Mouse (Mus musculus): ENCODE results near the gene Faf1. TPM values are rescaled to one million over a fixed set of nuclear protein-coding genes. Genes with fewer than 3 reads are reported as not detected.
"Not testable (repeated sequence)": the region's sequence is repeated elsewhere in the genome, so short reads cannot be mapped to it uniquely, and the experiment has no call there.

Gene Faf1
- polyA plus RNA-seq, 1 experiment = 58.8 TPM

GRCm38 (mm10) chr4:109683561-109683960 is 7.2 kb downstream of the Faf1 start:
- Histone ChIP-seq H3K4me3 (ENCODE audit: insufficient read depth, low read length) (no peak overlapping the region), H3K4me1 (ENCODE audit: control insufficient read depth, insufficient read depth, low read length) (0 out of 2 replicates have a peak, but pooled peaks cover 3% of the 10 kb centered on the region), H3K27ac (ENCODE audit: insufficient read depth, low read length) (no peak overlapping the region)
- no peak for TF ChIP-seq CTCF (IDR thresholded peaks at IDR 0.05; ENCODE audit: borderline replicate concordance, insufficient read depth, low read length)
- TF ChIP-seq POLR2A (IDR thresholded peaks at IDR 0.05; ENCODE audit: low read depth, low read length) = no peak

GRCm38 (mm10) chr4:109692674-109693073 is 16.3 kb downstream of the Faf1 start:
- 0 out of 2 replicates have a peak, but pooled peaks cover 3% of the 10 kb centered on the region for H3K4me1 ChIP-seq (ENCODE audit: control insufficient read depth, insufficient read depth, low read length)
- H3K4me3 ChIP-seq (ENCODE audit: insufficient read depth, low read length) = no peak overlapping the region
- TF ChIP-seq POLR2A (IDR thresholded peaks at IDR 0.05; ENCODE audit: low read depth, low read length) (no peak), CTCF (IDR thresholded peaks at IDR 0.05; ENCODE audit: borderline replicate concordance, insufficient read depth, low read length) (no peak)
- no peak overlapping the region for H3K27ac ChIP-seq (ENCODE audit: insufficient read depth, low read length)

GRCm38 (mm10) chr4:109700727-109701126 is 24.3 kb downstream of the Faf1 start:
- H3K4me1 ChIP-seq (ENCODE audit: control insufficient read depth, insufficient read depth, low read length); H3K4me3 ChIP-seq (ENCODE audit: insufficient read depth, low read length); H3K27ac ChIP-seq (ENCODE audit: insufficient read depth, low read length): not testable (repeated sequence)

- TF ChIP-seq POLR2A (IDR thresholded peaks at IDR 0.05; ENCODE audit: low read depth, low read length) (no peak), CTCF (IDR thresholded peaks at IDR 0.05; ENCODE audit: borderline replicate concordance, insufficient read depth, low read length) (no peak)
- H3K4me1 ChIP-seq (ENCODE audit: control insufficient read depth, insufficient read depth, low read length) = peaks cover 3% of the 10 kb centered on the region; the same call in 1 of the 2 replicates
- no peak overlapping the region for H3K4me3 ChIP-seq (ENCODE audit: insufficient read depth, low read length)
- H3K27ac ChIP-seq (ENCODE audit: insufficient read depth, low read length) = no peak overlapping the region
Observed at GRCm38 (mm10) chr4:109703568-109703967, 27.2 kb downstream of the Faf1 start.

GRCm38 (mm10) chr4:109705349-109705748 is 29.0 kb downstream of the Faf1 start:
- Histone ChIP-seq H3K4me1 (ENCODE audit: control insufficient read depth, insufficient read depth, low read length) (peaks cover 3% of the 10 kb centered on the region), H3K4me3 (ENCODE audit: insufficient read depth, low read length) (no peak overlapping the region), H3K27ac (ENCODE audit: insufficient read depth, low read length) (no peak overlapping the region)
- TF ChIP-seq CTCF (IDR thresholded peaks at IDR 0.05; ENCODE audit: borderline replicate concordance, insufficient read depth, low read length) (no peak), POLR2A (IDR thresholded peaks at IDR 0.05; ENCODE audit: low read depth, low read length) (no peak)

- Histone ChIP-seq H3K4me1 (ENCODE audit: control insufficient read depth, insufficient read depth, low read length) (no peaks in the 10 kb centered on the region), H3K4me3 (ENCODE audit: insufficient read depth, low read length) (no peak overlapping the region), H3K27ac (ENCODE audit: insufficient read depth, low read length) (no peak overlapping the region)
- TF ChIP-seq POLR2A (IDR thresholded peaks at IDR 0.05; ENCODE audit: low read depth, low read length) (no peak), CTCF (IDR thresholded peaks at IDR 0.05; ENCODE audit: borderline replicate concordance, insufficient read depth, low read length) (no peak)
Observed at GRCm38 (mm10) chr4:109719281-109719680, 42.9 kb downstream of the Faf1 start.

DNA sequence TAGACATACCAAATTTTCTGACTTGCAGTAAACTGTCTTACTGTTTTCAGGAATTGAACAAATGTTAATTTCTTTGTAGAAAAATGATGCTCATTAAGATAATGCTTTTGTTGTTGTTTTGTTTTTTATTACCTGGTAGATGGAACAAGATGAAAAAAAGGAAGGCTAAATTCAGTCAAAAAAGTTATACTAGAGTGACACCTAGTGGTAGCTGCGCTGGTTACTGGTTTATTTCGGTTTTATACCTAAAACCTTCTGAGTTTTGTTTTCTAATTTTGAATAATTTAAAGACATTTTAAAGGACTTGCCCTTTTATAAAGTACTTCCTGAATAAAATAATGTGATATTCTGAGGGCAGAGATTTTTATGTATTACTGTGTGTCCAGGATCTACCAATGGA is 52.9 kb downstream of the Faf1 start:
- H3K4me1 ChIP-seq (ENCODE audit: control insufficient read depth, insufficient read depth, low read length) = no peaks in the 10 kb centered on the region
- TF ChIP-seq POLR2A (IDR thresholded peaks at IDR 0.05; ENCODE audit: low read depth, low read length) (no peak), CTCF (IDR thresholded peaks at IDR 0.05; ENCODE audit: borderline replicate concordance, insufficient read depth, low read length) (no peak)
- no peak overlapping the region for H3K4me3 ChIP-seq (ENCODE audit: insufficient read depth, low read length)
- no peak overlapping the region for H3K27ac ChIP-seq (ENCODE audit: insufficient read depth, low read length)

DNA sequence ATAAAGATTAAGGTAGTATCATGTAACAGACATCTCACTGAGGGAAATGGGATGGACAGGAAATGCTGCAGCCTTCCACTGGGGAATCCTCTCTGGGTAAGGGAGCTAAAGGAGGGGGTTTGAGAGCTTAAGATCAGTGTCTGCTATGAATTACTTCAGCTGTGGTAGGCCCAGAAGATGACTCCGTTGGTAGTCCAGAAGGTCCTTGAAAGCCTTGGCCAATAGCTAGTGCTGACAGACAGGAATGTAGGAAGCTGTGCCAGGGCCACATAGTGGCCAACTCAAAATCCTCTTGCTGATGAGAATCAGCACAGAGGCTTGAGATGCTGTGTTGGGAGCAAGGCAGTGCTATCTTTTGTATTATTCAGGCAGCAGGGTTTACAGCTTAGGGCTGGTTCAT is 59.4 kb downstream of the Faf1 start:
- no peak overlapping the region for H3K4me3 ChIP-seq (ENCODE audit: insufficient read depth, low read length)
- TF ChIP-seq POLR2A (IDR thresholded peaks at IDR 0.05; ENCODE audit: low read depth, low read length) (no peak), CTCF (IDR thresholded peaks at IDR 0.05; ENCODE audit: borderline replicate concordance, insufficient read depth, low read length) (no peak)

GRCm38 (mm10) chr4:109743984-109744383 is 67.6 kb downstream of the Faf1 start:
- TF ChIP-seq POLR2A (IDR thresholded peaks at IDR 0.05; ENCODE audit: low read depth, low read length) = no peak
- no peak for TF ChIP-seq CTCF (IDR thresholded peaks at IDR 0.05; ENCODE audit: borderline replicate concordance, insufficient read depth, low read length)

More for the DNA sequence above, 59.4 kb downstream of the Faf1 start:
- Histone ChIP-seq H3K4me1 (ENCODE audit: control insufficient read depth, insufficient read depth, low read length) (peaks cover 3% of the 10 kb centered on the region), H3K27ac (ENCODE audit: insufficient read depth, low read length) (no peak overlapping the region)

GRCm38 (mm10) chr4:109759031-109759430 is 82.6 kb downstream of the Faf1 start:
- no peak for TF ChIP-seq POLR2A (IDR thresholded peaks at IDR 0.05; ENCODE audit: low read depth, low read length)
- TF ChIP-seq CTCF (IDR thresholded peaks at IDR 0.05; ENCODE audit: borderline replicate concordance, insufficient read depth, low read length) = no peak
- no peaks in the 10 kb centered on the region for H3K4me1 ChIP-seq (ENCODE audit: control insufficient read depth, insufficient read depth, low read length)
- H3K27ac ChIP-seq (ENCODE audit: insufficient read depth, low read length) = no peak overlapping the region
- H3K4me3 ChIP-seq (ENCODE audit: insufficient read depth, low read length) = no peak overlapping the region

More at GRCm38 (mm10) chr4:109743984-109744383, 67.6 kb downstream of the Faf1 start:
- H3K4me1 ChIP-seq (ENCODE audit: control insufficient read depth, insufficient read depth, low read length) = no peaks in the 10 kb centered on the region
- no peak overlapping the region for H3K4me3 ChIP-seq (ENCODE audit: insufficient read depth, low read length)
- no peak overlapping the region for H3K27ac ChIP-seq (ENCODE audit: insufficient read depth, low read length)

DNA sequence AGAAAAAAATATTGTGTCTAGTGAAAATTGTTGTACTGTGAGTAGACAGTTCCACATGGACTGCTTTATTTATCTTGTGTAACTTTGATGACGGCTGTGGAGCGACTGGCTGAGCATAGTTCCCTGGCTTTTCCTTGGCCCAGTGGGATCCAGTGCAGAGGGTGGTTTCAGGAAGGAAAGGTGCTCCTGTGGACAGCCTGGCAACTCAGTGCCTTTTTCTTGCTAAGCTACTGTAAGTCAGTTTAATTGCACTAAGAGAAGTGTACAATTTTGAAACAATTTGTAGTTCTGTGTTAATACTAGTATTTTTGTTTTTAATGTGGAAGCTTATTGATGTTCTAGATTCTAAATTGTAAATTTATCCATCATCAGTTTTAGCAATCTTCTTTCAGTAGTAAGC is 83.5 kb downstream of the Faf1 start:
- Histone ChIP-seq H3K27ac (ENCODE audit: insufficient read depth, low read length) (no peak overlapping the region), H3K4me3 (ENCODE audit: insufficient read depth, low read length) (no peak overlapping the region), H3K4me1 (ENCODE audit: control insufficient read depth, insufficient read depth, low read length) (no peaks in the 10 kb centered on the region)
- no peak for TF ChIP-seq POLR2A (IDR thresholded peaks at IDR 0.05; ENCODE audit: low read depth, low read length)
- no peak for TF ChIP-seq CTCF (IDR thresholded peaks at IDR 0.05; ENCODE audit: borderline replicate concordance, insufficient read depth, low read length)

Measured in embryonic fibroblast, embryonic 13.5 days (primary cell).